Mouse (Mus musculus): ENCODE measurements around the gene Hc.
A peak's percentile ranks its signal among the peaks of the same experiment; 100 is the strongest.

Gene Hc

GRCm38 (mm10) chr2:34976945-34977658, 84.1 kb downstream of the Hc start:
- DNase-seq (ENCODE audit: low read depth, low spot score): no peak

DNA sequence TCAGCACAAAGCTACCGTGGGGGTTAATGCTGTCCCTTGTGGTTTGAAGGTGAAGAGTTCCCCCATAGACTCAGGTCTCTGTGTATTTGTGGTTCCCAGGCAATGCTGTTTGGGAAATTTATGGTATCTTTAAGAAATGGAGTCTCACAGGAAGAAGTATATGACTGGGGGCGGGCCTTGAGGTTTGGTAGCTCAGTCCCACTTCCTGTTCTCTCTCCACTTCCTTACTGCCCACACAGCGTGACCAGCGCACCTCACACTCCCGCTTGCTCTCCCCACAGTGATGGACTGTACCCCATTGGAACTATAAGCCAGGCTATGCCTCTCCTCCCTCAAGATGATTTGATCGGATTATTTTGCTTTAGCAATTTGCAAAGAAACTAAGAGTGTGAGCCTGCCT, 84.8 kb downstream of the Hc start:
- DNase-seq (ENCODE audit: low read depth, low spot score): no peak

DNA sequence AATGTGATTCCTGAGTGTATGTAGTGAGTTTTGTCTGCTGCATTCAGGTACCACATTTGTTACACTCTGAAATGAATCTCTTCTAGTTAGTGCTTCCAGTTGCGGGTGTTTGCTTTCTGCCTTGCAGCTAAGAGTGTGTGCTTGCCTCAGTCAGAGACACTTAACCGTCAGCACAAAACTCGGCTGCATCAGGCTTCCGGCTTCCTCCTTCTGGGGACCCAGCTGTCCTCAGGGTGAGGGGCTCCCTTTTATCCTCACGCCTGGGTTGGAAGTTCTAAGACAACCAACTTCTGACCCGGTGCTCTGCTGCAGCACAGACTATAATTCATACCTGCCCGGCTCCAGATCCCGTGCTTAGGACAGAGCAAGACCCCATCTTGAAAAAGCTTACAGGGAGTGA, 88.2 kb downstream of the Hc start:
- no peak for DNase-seq (ENCODE audit: low read depth, low spot score)

DNA sequence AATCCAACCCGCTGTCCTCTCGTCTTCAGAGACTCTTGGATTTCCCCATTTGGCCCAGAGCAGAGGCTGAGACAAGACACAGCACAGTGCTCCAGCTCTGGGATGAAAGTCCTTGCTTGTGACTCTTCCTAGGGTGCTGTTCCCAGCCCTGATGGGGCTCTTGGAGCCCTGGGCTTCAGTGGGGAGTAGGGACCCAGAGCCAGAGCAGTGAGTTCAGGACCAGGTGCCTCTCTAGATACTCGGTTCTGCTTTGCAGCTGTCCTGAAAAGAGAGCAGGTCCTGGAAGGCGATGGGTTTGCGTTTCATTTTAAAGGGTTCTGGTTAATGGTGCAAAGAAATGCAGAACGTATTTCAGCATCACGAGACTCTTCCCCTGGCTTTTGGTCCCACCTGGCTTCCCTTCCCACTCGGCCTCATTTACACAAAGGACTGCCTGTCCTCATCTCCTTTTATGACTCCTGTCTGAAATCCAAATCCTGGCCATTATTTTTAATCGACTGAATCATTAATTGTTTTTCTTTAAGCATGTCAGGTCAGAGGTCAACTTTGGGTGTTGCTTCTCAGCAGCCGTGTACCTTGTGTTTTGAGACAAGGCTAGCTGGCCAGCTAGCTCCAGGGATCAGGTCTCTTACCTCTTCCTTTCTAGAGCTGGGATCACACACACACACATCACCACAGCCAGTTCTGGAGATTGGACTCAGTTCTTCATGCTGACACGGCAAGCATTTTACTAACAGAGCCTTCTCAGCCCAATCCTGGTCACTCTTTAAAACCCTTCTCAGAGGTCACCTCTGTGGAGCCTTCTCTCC, 90.0 kb downstream of the Hc start:
- no peak for DNase-seq (ENCODE audit: low read depth, low spot score)

DNA sequence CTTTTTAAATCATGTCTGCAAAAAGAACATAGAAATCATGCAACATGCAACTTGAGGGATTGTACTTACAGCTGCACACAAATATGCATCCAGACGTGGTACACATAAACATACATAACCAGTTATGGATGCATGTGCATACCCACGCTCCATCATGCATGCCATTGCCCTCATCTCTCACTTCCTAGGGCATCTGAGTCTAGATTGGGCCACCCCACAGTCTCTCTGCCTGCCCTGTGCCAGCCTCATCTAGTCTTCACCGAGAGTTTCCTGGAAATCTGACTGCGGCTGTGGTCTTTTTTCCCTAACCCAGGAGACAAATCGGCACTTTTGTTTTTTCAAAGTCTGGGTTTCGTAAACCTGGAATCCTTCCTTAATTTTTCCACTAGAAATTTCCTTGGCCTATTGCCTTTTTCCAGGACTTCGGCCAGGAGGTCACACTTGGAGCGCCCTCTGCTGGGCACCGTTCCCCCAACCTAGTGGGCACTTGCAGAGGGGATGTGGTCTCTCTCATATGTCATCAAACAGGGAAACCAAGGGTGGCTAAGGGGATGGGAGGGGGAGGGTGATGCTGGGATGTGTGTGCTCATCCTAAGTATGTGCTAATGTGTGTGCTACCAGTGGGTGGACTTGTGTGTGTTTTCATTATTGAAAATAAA, 91.0 kb downstream of the Hc start:
- DNase-seq (ENCODE audit: low read depth, low spot score): peak; percentile 79

- DNase-seq (ENCODE audit: low read depth, low spot score): no peak
These were observed 92.1 kb downstream of the Hc start for GRCm38 (mm10) chr2:34969166-34969565.

GRCm38 (mm10) chr2:34966243-34966934, 94.8 kb downstream of the Hc start:
- DNase-seq (ENCODE audit: low read depth, low spot score): no peak

DNA sequence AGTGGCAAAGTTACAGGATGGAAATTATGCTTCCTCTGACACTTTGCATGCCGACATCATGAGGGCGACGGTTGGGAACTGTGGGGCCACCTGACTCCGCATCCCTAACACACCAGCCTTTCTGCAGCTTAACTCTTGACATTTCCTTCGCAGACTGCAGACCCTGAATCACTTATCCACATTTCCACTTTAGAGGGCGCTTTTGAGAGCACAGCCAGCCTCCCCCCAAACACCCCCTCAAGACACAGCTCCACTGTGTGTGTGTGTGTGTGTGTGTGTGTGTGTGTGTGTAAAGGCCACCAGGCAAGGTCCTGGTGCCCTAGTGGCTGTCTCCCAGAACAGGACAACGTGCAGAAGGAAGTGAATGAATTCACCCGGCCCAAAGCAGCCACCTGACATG, 95.4 kb downstream of the Hc start:
- DNase-seq (ENCODE audit: low read depth, low spot score): no peak

DNA sequence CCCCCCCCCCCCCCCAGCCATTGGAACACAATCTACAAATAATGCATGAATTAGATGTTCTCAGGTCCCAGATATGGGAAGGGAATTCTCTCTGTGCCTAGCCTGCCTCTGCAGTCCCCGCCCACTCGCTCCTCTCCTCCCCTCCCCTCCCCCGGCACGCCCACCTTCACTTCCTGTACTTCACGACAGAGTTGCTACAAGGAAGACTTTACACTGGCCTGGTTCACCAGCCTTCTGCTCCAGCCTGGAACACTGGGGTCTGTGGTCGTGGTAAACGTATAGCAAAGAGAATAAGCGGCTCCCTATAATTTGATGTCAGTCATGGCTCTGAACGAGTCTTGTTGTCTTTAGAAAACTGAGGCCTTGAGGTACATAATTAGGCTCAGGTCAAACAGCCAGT, 95.9 kb downstream of the Hc start:
- DNase-seq (ENCODE audit: low read depth, low spot score): no peak

GRCm38 (mm10) chr2:34964651-34965050, 96.6 kb downstream of the Hc start:
- DNase-seq (ENCODE audit: low read depth, low spot score): no peak

DNA sequence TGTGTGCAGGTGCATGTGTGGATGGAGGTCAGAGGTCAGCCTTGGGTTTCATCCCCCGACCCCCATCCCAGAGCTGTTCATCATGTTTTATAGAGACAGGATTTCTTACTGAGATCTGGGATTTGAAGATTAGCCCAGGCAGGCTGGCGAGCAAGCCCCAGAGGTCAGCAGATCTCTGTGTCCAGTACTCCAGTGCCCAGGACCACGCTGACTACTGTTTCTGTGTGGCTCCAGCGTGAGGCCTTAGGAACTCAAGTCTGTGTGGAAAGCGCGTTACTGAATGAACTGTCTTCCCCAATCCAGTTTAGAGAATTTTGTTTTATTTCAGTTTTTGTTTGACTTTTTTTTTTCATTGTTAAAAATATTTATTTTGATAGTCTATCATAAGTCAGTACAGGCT, 97.0 kb downstream of the Hc start:
- DNase-seq (ENCODE audit: low read depth, low spot score): no peak

GRCm38 (mm10) chr2:34963371-34963956, 97.8 kb downstream of the Hc start:
- peak; percentile 25 for DNase-seq (ENCODE audit: low read depth, low spot score)

GRCm38 (mm10) chr2:34962893-34963292, 98.3 kb downstream of the Hc start:
- DNase-seq (ENCODE audit: low read depth, low spot score): peak; percentile 33

GRCm38 (mm10) chr2:34962211-34962610, 99.0 kb downstream of the Hc start:
- DNase-seq (ENCODE audit: low read depth, low spot score): no peak

GRCm38 (mm10) chr2:34961481-34962036, 99.7 kb downstream of the Hc start, which contains the start of gene Traf1:
TSS of gene Traf1 (minus strand) at chr2:34961772.
- no peak for DNase-seq (ENCODE audit: low read depth, low spot score)

- DNase-seq (ENCODE audit: low read depth, low spot score): no peak
These were observed 100.3 kb downstream of the Hc start for GRCm38 (mm10) chr2:34960966-34961365.

DNA sequence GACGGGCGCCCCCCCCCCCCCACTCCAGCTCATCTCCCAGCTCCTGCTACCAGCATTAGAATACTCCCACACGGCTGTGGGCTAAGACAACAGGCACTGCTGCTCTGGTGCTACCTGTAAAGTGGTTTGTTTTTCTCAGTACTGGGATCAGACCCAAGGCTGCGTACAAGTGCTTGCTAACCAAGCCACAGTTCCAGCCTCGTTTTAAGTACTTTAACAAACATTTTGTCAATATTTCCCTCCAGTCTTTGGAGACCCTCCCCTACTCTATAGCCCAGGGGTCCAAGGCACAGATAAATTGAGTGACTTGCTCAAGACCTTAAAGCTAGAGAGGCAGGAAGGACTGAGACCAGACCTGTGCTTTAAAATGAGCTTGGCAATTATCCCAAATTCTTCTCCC, 100.8 kb downstream of the Hc start:
- no peak for DNase-seq (ENCODE audit: low read depth, low spot score)

DNA sequence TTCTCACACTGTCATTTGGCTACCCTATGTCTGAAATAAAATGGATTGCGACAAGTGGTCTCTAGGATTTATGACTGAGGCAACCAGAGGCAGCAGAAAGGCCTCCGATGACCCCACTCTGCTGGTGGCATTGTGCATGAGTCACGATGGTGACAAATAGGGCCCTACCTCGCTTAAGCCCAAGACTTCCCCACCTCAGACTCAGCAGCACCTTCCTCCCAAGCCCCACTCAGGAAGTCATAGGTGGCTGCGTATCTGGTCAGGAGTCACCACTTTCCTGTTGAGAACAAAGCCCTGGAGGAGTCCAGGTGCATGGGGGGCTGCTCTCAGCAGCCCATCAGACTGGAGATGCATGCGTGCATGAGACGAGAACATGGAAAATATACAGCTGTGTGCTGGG, 102.7 kb downstream of the Hc start:
- peak; percentile 34 for DNase-seq (ENCODE audit: low read depth, low spot score)

GRCm38 (mm10) chr2:34958036-34958435, 103.2 kb downstream of the Hc start:
- DNase-seq (ENCODE audit: low read depth, low spot score): peak; percentile 93

DNA sequence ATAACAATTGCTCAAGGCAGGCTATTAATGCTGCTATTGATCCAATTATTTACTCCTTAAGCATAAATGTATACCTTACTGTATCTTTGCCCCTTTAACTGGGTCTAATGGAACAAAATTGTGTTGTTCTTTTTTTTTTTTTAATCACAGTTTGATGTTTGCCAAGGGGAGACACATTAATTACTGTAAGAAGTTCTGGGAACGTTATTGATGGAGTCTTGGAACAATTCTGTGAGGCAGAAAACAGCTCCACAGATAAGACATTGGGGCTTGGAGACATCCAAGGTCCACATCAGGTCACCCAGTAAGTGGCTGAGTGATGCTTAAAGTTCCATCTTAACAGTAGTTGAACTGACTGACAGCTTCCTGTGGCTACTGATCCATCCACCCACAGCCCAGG, 103.8 kb downstream of the Hc start:
- no peak for DNase-seq (ENCODE audit: low read depth, low spot score)

DNA sequence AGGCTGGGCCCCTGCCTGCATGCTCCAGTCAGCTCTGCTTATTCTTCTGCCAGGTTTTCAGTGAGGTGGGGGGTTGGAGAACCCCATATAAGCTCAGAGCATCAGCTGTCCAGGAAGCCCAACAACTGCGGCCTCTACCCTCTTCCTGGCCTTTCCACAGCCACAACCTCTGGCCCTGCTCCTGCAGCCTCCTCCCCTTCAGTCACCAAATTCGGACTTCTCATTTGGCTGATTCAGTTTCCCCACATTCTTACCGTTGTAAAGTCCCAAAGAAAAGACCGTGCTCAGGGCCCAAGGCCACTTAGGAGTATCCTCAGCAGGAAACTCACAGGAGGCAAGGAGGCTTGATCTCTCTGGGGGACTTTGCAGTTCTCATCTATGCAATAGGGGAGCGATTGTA, 104.3 kb downstream of the Hc start:
- DNase-seq (ENCODE audit: low read depth, low spot score): no peak

All from 3T3-L1 (cell line).